Mouse (Mus musculus) hindbrain, embryonic 12.5 days (tissue): Measurements from ENCODE around the gene Brk1. TPM values are rescaled to one million over a fixed set of nuclear protein-coding genes. Genes with fewer than 3 reads are reported as not detected.

Source experiments
- ATAC-seq: fragments of 200-750 bp; cut with Nextera tagmentation; 2 replicates; pipeline ENCODE4 v1.8.0; 2017; ENCODE audit warnings: moderate TSS enrichment; ENCODE audit not compliant: low FRiP score
- H3K27ac ChIP-seq: fragments of 300-500 bp; sonication (generic); 2 replicates; pipeline ENCODE4 v1.5.1; 2016; ENCODE audit warnings: mild to moderate bottlenecking
- H3K27me3 ChIP-seq: fragments of 300-500 bp; sonication (generic); 2 replicates; pipeline ENCODE4 v1.6.1; 2016; ENCODE audit warnings: mild to moderate bottlenecking
- H3K36me3 ChIP-seq: fragments of 300-500 bp; sonication (generic); 2 replicates; pipeline ENCODE4 v1.6.1; 2016; ENCODE audit warnings: mild to moderate bottlenecking
- H3K4me1 ChIP-seq: fragments of 300-500 bp; sonication (generic); 2 replicates; pipeline ENCODE4 v1.6.1; 2016
- H3K4me2 ChIP-seq: fragments of 300-500 bp; sonication (generic); replicated peaks from 2 replicates; pipeline ENCODE4 v1.6.1; 2016; ENCODE audit warnings: mild to moderate bottlenecking
- H3K4me3 ChIP-seq: fragments of 300-500 bp; sonication (generic); 2 replicates; pipeline ENCODE4 v1.5.1; 2016; ENCODE audit warnings: mild to moderate bottlenecking
- H3K9ac ChIP-seq: fragments of 300-500 bp; sonication (generic); 2 replicates; pipeline ENCODE4 v1.6.1; 2016; ENCODE audit warnings: mild to moderate bottlenecking, moderate library complexity
- H3K9me3 ChIP-seq: fragments of 300-500 bp; sonication (generic); replicated peaks from 2 replicates; pipeline ENCODE4 v1.6.1; 2016; ENCODE audit warnings: mild to moderate bottlenecking
- WGBS: fragments of 180-500 bp; shearing (Covaris S2); methylation state at CpG from one replicate; pipeline ENCODE4 v1.1.7; 2016; 5-methylcytosine and 5-hydroxymethylcytosine counted together
- polyA plus RNA-seq: library from polyadenylated mRNA; unstranded; fragments of >200 nt; fragmentation: Nextera tagmentation; extraction: Ambion mirVana; gene quantifications from 2 replicates; pipeline ENCODE4 v1.2.1, GENCODE M21; 2016

Brk1 gene
- polyA plus RNA-seq, 1 experiment from 2014 or later: 201 TPM

DNA sequence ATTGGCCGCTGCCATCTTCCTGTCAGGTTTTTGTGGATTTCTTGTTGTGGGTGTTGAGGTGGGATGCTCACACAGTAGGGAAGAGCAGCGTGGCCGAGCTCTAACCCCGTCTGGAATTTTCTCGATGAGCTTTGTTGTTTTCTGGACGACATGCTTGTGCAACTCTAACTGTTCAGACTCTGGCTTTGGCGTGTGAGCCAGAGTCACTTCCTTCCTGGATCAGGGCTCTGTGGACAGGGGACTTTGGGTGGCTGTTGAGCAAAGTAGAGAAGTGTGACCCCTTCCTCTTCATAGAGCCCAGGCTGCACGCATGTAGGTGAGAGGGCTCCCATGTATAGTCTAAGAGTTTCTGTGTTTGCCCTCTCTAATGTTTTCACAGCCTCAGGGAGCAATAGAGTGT lies 49.5 kb downstream of the Brk1 start:
- Histone ChIP-seq H3K27ac (no peak overlapping the region), H3K27me3 (no peaks in the 10 kb centered on the region), H3K4me1 (no peaks in the 10 kb centered on the region), H3K9me3 (no peaks in the 10 kb centered on the region), H3K4me3 (no peak overlapping the region), H3K9ac (no peak overlapping the region), H3K4me2 (no peak overlapping the region), H3K36me3 (no peaks in the 10 kb centered on the region)
- ATAC-seq: no peak
- 82% methylated on average over 8 of the region's 8 CpGs for WGBS

DNA sequence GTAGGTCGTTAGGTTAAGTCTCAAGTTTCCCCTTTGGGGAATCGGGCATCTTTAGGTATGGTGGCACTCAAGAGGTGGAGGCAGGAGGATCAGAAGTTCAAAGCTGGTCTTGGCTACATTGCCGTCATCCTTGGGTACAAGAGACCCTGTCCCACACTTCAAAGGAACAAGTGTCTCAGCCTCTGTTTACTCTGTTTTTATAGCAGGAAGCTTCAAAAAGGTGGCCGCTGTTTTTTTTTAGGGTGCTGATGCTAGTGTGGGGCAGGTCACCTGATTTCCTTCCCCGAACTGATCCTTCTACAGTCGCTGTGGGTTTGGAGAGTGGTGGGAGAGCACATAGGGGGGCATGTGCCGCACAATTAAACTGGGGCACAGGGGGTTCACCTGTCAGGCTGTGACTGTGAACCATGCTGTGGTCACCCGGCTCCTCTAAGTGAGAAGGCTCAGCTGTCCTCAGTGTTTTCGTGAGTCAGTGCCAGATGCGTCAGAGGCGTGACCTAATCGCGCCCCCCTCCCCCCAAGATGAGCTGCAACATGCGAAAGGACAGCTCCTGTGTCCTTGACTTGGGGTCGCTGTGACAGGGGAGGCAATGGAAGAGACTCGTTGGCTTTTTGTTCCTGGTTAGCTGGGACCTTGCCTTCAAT lies 50.3 kb downstream of the Brk1 start:
- no peak overlapping the region for H3K4me3 ChIP-seq
- 80% methylated on average over 16 of the region's 16 CpGs for WGBS
- no peaks in the 10 kb centered on the region for H3K9me3 ChIP-seq
- no peaks in the 10 kb centered on the region for H3K36me3 ChIP-seq
- H3K27me3 ChIP-seq: no peaks in the 10 kb centered on the region
- no peak for ATAC-seq
- H3K27ac ChIP-seq: no peak overlapping the region
- no peaks in the 10 kb centered on the region for H3K4me1 ChIP-seq
- H3K9ac ChIP-seq: no peak overlapping the region
- H3K4me2 ChIP-seq: no peak overlapping the region

DNA sequence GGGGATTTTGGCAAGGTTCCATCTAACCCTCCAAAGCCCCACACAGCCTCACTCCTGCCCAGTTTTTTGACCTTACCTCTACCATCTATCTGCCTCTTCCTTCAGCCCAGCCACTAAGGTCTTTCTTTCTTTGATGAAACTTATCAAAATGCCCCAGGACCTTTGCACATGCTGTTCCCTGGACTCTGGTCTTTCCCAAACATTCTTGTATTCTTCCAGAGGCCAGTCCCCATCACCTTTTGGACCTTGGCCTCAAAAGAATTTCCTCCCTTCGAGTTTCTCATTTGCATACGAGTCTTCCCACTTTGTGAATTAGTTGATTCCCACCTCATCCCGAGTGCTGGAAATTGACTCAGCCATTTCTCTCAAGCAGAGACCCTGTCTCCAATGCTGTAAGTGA lies 50.9 kb downstream of the Brk1 start:
- Histone ChIP-seq H3K9me3 (no peaks in the 10 kb centered on the region), H3K9ac (no peak overlapping the region), H3K27me3 (no peaks in the 10 kb centered on the region), H3K4me2 (no peak overlapping the region), H3K36me3 (no peaks in the 10 kb centered on the region), H3K4me3 (no peak overlapping the region), H3K27ac (no peak overlapping the region), H3K4me1 (no peaks in the 10 kb centered on the region)
- ATAC-seq: no peak
- 93% methylated on average over 3 of the region's 3 CpGs for WGBS

DNA sequence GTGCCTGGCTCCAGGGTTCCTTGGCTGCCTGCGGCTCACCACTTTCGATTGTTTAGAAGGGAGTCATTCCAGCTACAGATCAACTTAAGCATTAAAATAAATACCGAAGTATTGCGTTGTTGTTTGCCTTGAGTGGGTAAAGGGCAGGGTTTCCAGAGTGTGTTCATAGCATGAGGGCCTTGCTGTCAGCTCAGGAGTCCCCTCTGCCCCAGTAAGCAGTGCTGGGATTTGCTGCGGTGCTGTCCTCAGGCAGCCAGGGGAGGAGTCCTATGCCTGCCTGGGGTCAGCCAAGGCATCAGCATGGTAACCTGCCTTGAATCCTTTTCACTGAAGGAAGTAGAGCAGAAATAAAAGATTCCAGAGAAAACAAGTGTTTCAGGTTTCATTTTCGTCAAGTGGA lies 52.3 kb downstream of the Brk1 start:
- Histone ChIP-seq H3K27me3 (no peaks in the 10 kb centered on the region), H3K9me3 (no peaks in the 10 kb centered on the region), H3K4me3 (no peak overlapping the region), H3K36me3 (no peaks in the 10 kb centered on the region), H3K27ac (no peak overlapping the region), H3K4me2 (no peak overlapping the region), H3K4me1 (peaks cover 6% of the 10 kb centered on the region), H3K9ac (no peak overlapping the region)
- ATAC-seq: no peak
- WGBS: 84% methylated on average over 6 of the region's 6 CpGs

DNA sequence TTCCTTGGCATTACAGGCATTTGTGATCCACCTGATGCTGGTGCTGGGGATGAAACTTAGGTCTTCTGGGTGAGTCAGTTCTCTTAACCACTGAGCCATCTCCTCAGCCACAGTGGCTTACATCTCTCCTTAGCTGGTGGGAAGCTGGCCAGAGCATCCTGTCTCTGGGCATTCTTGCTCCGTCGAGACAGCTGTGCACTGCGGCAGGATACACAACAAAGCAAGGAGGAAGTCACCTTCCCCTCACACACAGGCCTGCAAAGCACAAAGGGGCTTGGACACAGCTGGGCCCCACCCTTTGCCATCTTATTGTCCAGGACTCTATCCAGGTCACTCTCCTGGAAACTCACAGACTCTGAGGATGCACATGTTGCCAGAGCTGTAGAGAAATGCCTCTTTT lies 53.7 kb downstream of the Brk1 start:
- no peaks in the 10 kb centered on the region for H3K36me3 ChIP-seq
- H3K27ac ChIP-seq: no peak overlapping the region
- no peak overlapping the region for H3K9ac ChIP-seq
- no peak overlapping the region for H3K4me2 ChIP-seq
- H3K27me3 ChIP-seq: no peaks in the 10 kb centered on the region
- H3K4me3 ChIP-seq: no peak overlapping the region
- WGBS: 75% methylated on average over 3 of the region's 3 CpGs
- peaks cover 9% of the 10 kb centered on the region for H3K4me1 ChIP-seq
- no peaks in the 10 kb centered on the region for H3K9me3 ChIP-seq
- ATAC-seq: no peak

DNA sequence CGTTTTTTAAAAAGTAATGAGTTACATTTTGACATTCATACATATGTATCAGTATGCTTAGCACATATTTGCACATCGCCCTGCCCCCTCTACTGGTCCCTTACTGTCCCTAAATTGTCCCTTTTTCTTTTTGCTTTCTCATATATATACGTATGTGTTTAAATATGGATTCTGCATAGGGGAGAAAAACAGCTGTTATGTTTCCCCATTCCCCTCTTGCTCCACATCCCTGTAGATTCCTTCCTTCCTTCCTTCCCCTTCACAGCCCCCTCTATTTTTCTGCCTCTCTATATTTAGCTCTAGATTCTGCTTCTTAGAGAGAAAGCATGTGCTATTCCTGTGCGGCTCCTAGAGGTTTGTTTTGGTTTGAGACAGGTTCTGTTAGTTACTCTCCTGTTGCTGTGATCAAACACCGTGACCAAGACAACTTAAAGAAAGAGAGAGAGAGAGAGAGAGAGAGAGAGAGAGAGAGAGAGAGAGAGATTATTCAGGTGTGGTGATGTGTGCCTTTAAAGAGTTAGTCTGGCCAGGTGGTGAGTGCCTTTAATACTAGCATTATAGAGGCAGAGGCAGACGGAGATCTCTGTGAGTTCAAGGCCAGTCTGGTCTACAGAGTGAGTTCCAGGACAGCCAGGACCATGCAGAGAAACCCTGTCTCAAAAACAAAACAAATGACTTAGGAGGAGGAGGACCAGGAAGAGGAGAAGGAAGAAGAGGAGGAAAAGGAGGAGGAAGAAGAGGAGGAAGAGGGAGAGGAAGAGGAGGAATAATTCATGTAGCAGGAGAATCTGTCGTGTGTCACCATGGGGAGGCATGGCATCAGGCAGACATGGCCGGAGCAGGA lies 55.3 kb downstream of the Brk1 start:
- no peak overlapping the region for H3K9ac ChIP-seq
- H3K4me1 ChIP-seq: peaks cover 9% of the 10 kb centered on the region
- H3K36me3 ChIP-seq: no peaks in the 10 kb centered on the region
- H3K4me3 ChIP-seq: no peak overlapping the region
- no peak for ATAC-seq
- H3K27me3 ChIP-seq: no peaks in the 10 kb centered on the region
- WGBS: 77% methylated on average over 8 of the region's 8 CpGs
- H3K9me3 ChIP-seq: no peaks in the 10 kb centered on the region
- H3K27ac ChIP-seq: no peak overlapping the region
- no peak overlapping the region for H3K4me2 ChIP-seq

DNA sequence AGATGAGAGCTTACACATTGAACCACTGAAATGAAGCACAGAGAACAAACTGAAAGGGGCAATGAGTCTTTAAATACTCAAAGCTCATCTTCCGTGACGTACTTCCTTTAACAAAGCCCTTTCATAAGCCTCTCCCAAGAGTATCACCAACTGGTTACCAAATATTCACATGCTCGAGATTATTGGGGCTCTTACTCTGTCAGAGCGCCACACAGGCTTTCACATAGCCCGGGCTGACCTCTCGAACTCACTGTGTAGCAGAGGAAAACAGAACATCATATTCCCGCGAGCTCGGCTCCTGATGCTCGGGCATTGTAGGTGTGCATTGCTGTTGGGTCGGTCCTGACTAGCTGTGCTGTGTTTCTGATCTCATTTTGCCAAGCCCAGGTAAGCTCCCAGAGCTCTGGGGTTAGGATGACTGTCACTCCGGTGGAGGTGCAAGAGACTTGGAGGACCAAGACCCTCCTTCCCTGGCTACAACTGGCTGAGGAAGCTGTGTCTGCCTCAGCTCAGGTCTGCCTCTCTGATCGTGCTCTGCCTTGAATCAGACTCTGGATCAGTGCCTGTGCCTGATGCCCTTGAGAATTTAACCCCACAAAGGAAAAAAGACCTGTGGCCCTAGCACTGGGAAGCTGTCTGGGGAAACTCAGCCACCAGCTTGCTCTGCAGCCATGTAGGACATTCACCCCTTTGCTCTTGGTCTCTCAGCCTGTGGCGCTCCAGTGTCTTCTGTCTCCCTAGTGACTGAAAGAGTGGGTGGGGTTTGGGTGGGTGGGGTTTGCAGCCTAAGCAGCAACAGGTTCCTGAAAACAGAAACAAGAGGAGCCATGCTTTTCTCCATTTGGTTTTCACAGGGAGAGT lies 56.1 kb downstream of the Brk1 start:
- Histone ChIP-seq H3K4me3 (no peak overlapping the region), H3K27ac (no peak overlapping the region), H3K4me1 (peaks cover 9% of the 10 kb centered on the region), H3K4me2 (no peak overlapping the region), H3K9ac (no peak overlapping the region), H3K27me3 (no peaks in the 10 kb centered on the region), H3K9me3 (no peaks in the 10 kb centered on the region), H3K36me3 (no peaks in the 10 kb centered on the region)
- WGBS: 71% methylated on average over 14 of the region's 14 CpGs
- ATAC-seq: no peak

DNA sequence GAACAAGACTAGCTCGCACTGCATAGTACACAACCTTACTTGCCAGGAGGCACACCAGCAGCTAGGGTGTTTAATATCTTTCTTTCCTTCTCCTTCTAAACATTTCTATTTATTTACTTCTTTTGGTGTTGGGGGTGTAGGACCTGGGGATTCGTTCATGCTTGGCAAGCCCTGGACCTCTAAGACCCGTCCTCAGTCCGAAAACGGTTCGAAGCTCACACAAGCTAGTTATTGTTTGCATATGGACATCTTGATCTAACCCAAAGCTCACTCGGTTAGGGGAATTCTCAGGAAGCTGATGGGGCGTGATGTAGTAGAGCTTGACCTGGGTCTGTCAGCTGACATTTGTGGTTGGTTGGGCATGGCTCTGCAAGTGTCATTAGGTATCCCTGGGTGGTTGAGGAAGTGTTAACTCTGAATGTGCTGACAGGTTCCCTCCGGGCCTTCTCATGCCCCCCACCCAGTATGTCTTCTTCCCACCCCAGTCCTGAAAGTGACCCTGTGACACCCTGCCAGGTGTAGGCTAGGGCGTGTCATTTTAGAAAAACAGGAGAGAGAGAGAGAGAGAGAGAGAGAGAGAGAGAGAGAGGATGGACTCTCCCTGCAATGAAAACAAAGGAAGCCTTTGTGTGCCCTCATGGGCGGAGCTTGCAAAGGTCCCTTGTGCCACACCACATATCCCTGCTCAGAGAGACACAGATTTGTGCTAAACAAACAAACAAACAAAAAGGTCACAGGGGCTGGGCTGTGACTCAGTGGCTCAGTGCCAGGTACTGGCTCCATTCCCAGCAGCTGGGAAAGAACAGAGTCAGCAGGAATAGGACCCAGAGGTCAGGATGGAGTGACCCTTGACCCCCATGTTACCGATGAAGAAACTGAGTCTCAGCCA lies 57.0 kb downstream of the Brk1 start:
- H3K4me2 ChIP-seq: no peak overlapping the region
- ATAC-seq: no peak
- no peak overlapping the region for H3K9ac ChIP-seq
- H3K4me1 ChIP-seq: peaks cover 9% of the 10 kb centered on the region
- H3K27me3 ChIP-seq: no peaks in the 10 kb centered on the region
- no peak overlapping the region for H3K27ac ChIP-seq
- no peaks in the 10 kb centered on the region for H3K36me3 ChIP-seq
- 61% methylated on average over 12 of the region's 12 CpGs for WGBS
- H3K9me3 ChIP-seq: no peaks in the 10 kb centered on the region
- H3K4me3 ChIP-seq: no peak overlapping the region

DNA sequence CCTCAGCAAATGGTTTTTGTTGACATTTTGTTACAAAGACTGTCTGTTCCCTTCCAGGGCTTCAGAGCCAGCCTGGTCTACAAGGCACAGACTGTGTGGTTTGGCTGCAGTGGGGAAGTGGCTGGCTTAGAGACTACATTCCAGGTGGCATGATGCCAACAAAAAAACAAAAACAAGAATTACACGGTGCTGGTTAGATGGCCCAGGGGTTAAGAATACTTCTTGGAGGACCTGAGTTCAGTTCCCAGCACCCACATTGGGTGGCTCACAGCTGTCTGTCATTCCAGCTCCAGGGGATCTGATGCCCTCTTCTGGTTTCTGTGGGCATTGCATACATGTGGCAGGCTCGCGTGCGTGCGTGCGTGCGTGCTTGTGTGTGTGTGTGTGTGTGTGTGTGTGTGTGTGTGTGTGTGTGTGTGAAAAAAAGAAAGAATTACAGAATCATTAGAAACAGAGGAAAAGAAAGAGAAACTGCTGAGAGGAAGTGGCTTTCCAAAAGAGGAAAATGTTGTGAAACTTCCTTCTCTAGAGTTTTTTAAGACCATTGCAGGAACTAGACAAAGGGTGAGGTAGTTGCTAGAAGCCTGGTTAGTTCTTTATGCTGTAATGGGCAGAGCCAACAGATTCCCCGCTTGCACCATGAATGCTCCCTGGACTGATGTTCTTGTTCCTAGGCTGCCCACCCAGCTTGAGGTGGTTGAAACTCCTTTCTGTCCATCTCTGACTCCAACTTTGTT lies 58.6 kb downstream of the Brk1 start:
- peaks cover 9% of the 10 kb centered on the region for H3K4me1 ChIP-seq
- H3K4me3 ChIP-seq: no peak overlapping the region
- 94% methylated on average over 8 of the region's 8 CpGs for WGBS
- no peak for ATAC-seq
- H3K4me2 ChIP-seq: no peak overlapping the region
- H3K27me3 ChIP-seq: no peaks in the 10 kb centered on the region
- no peaks in the 10 kb centered on the region for H3K9me3 ChIP-seq
- H3K27ac ChIP-seq: no peak overlapping the region
- H3K9ac ChIP-seq: no peak overlapping the region
- H3K36me3 ChIP-seq: no peaks in the 10 kb centered on the region

DNA sequence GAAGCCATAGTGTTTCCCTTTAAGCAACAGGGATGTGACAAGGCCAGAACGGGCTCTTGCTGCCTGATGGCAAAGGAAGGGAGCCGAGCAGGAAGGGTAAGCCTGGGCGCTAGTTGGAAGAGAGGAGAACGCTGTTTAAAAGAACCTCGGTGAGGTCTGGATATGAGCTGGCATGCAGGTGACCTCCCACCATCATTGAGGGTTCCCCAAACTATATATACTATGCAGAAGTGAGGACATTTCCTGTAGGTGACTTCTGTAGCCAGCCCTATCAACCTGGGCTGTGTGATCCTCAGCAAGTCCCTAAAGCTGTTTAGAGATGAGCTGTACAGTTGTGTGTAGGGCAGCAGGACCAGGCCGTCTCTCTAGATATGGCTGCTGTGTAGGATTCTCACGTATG lies 59.7 kb downstream of the Brk1 start:
- Histone ChIP-seq H3K4me2 (no peak overlapping the region), H3K9ac (no peak overlapping the region), H3K4me3 (no peak overlapping the region), H3K4me1 (peaks cover 11% of the 10 kb centered on the region), H3K27me3 (no peaks in the 10 kb centered on the region), H3K27ac (no peak overlapping the region), H3K9me3 (no peaks in the 10 kb centered on the region), H3K36me3 (no peaks in the 10 kb centered on the region)
- ATAC-seq: no peak
- 83% methylated on average over 7 of the region's 7 CpGs for WGBS
